ENCODE assay signal across 11 mouse cellular contexts in genomic region chr5:67216779-67217095, GRCm38 (mm10). TPM values are rescaled to one million over a fixed set of nuclear protein-coding genes. Genes with fewer than 3 reads are reported as not detected.
DNase-seq lines count a peak whose midpoint lies in the region; ATAC-seq and TF ChIP-seq lines count a peak whose summit lies in the region.
"Had no signal": no experiment of that assay in that cellular context is flagged by ENCODE, and none has a peak within 500 bp of the region (broad histone marks: within the 10 kb centered on the region; RNA-seq: fewer than 3 reads in every experiment).

No protein-coding gene starts in this region.

- H3K9me3 ChIP-seq in E14TG2a.4 (ENCODE audit: low read length) (no peaks in the 10 kb centered on the region), ES-E14 (ENCODE audit: control insufficient read depth, insufficient read depth, low read depth, low read length) (no peaks in the 10 kb centered on the region)
- H3K9me3 ChIP-seq in forebrain, postnatal 0 days (ENCODE audit: low read length), result no peaks in the 10 kb centered on the region
- no peaks in the 10 kb centered on the region for H3K9me3 ChIP-seq in midbrain, embryonic 11.5 days (ENCODE audit: control insufficient read depth, low read length)

- ATAC-seq in forebrain, postnatal 0 days, result no peak
- no peak; the same call in 1 of the 2 replicates for ATAC-seq in midbrain, embryonic 11.5 days (ENCODE audit: low FRiP score)

- in situ Hi-C loops in ES-E14 (cut with MboI; ENCODE audit: low sequenced_read_pairs in 2 of 2, unreplicated experiment in 2 of 2), result no loop called here

- H3K36me3 ChIP-seq in E14TG2a.4 (ENCODE audit: insufficient read depth, low read length) (no peaks in the 10 kb centered on the region), ES-E14 (ENCODE audit: control insufficient read depth, insufficient read depth, low read length, poor library complexity, severe bottlenecking) (no peaks in the 10 kb centered on the region)
- no peaks in the 10 kb centered on the region for H3K36me3 ChIP-seq in forebrain, postnatal 0 days (ENCODE audit: insufficient read depth)
- no peaks in the 10 kb centered on the region for H3K36me3 ChIP-seq in midbrain, embryonic 11.5 days (ENCODE audit: control insufficient read depth, insufficient read depth, low read length)

- H3K4me3 ChIP-seq in E14TG2a.4 (replicated peaks; ENCODE audit: low read length), result peak overlapping the region; percentile 70
- peak overlapping the region; percentile 26 to 27; a peak in 1 of 4 replicates for H3K4me3 ChIP-seq in ES-E14 (ENCODE audit: insufficient read depth in 1 of 2, low read depth in 1 of 2, low read length in 2 of 2, poor library complexity in 1 of 2, severe bottlenecking in 1 of 2)
- H3K4me3 ChIP-seq in forebrain, postnatal 0 days (ENCODE audit: low read depth, low read length), result peak overlapping the region; percentile 26; the same call in 1 of the 2 replicates
- 0 out of 2 replicates have a peak overlapping the region, but pooled peaks have one; percentile 1 for H3K4me3 ChIP-seq in midbrain, embryonic 11.5 days (ENCODE audit: low read depth, low read length)

- peaks cover 88% of the 10 kb centered on the region for H3K27me3 ChIP-seq in E14TG2a.4 (ENCODE audit: insufficient read depth, low read length)
- H3K27me3 ChIP-seq in forebrain, postnatal 0 days (ENCODE audit: insufficient read depth, low read length), result peaks cover 80% of the 10 kb centered on the region
- peaks cover 90% of the 10 kb centered on the region for H3K27me3 ChIP-seq in midbrain, embryonic 11.5 days (ENCODE audit: control insufficient read depth, insufficient read depth, low read length)

- H3K4me1 ChIP-seq in E14TG2a.4 (replicated peaks; ENCODE audit: low read depth, low read length) (peaks cover 25% of the 10 kb centered on the region), ES-E14 (ENCODE audit: control insufficient read depth in 2 of 2, insufficient read depth in 2 of 2, low read length in 2 of 2, poor library complexity in 1 of 2) (peaks cover 0 to 7% of the 10 kb centered on the region in 2 experiments; a peak in 2 of 4 replicates)
- H3K4me1 ChIP-seq in forebrain, postnatal 0 days (ENCODE audit: insufficient read depth), result 0 out of 2 replicates have a peak, but pooled peaks cover 3% of the 10 kb centered on the region
- peaks cover 14% of the 10 kb centered on the region for H3K4me1 ChIP-seq in midbrain, embryonic 11.5 days (ENCODE audit: control insufficient read depth, insufficient read depth, low read length)

- no peak for DNase-seq in ES-E14 (ENCODE audit: low read depth, low spot score)
- no peak for DNase-seq in forebrain, postnatal 0 days
- DNase-seq in midbrain, embryonic 11.5 days (ENCODE audit: low spot score, missing footprints), result peak; percentile 95
- DNase-seq in cerebellum, postnatal 4 days (ENCODE audit: low spot score in 2 of 2), result no peak
- DNase-seq in adrenal gland, postnatal 14 days, result no peak
- no peak for DNase-seq in gastrocnemius, adult 8-10 months (ENCODE audit: low spot score in 2 of 2)
- DNase-seq: adrenal gland, adult 8-10 months; cerebellum, adult 9-10 months; kidney, adult 11 months; lung, postnatal 14 days had no signal

- WGBS in forebrain, postnatal 0 days, result 3% methylated on average over 9 of the region's 9 CpGs
- WGBS in midbrain, embryonic 11.5 days, result 3% methylated on average over 9 of the region's 9 CpGs

- H3K27ac ChIP-seq in ES-E14 (ENCODE audit: insufficient read depth, low read depth, low read length, poor library complexity, severe bottlenecking), result no peak overlapping the region
- H3K27ac ChIP-seq in forebrain, postnatal 0 days (ENCODE audit: low read depth, low read length), result no peak overlapping the region
- H3K27ac ChIP-seq in midbrain, embryonic 11.5 days (ENCODE audit: low read depth, low read length), result no peak overlapping the region

- H3K4me2 ChIP-seq in forebrain, postnatal 0 days (ENCODE audit: low read depth), result peak overlapping the region; percentile 47; the same call in 1 of the 2 replicates
- peak overlapping the region; percentile 16; the same call in 1 of the 2 replicates for H3K4me2 ChIP-seq in midbrain, embryonic 11.5 days

- no peak for TF ChIP-seq CTCF in E14TG2a.4 (conservative IDR thresholded peaks at IDR 0.05; ENCODE audit: low read length)
- no peak for TF ChIP-seq CTCF in forebrain, postnatal 0 days (IDR thresholded peaks at IDR 0.05; ENCODE audit: low read depth)

- no peak overlapping the region for H3K9ac ChIP-seq in ES-E14 (ENCODE audit: insufficient read depth, low read depth, low read length, poor library complexity, severe bottlenecking)
- no peak overlapping the region for H3K9ac ChIP-seq in forebrain, postnatal 0 days
- H3K9ac ChIP-seq in midbrain, embryonic 11.5 days (ENCODE audit: low read length), result no peak overlapping the region

TF ChIP-seq in ES-E14, 5 proteins besides CTCF, POLR2A, EP300 and RAD21:
- TF ChIP-seq ZNF384 (IDR thresholded peaks at IDR 0.05; ENCODE audit: low read depth, low read length) (no peak), ZC3H11A (IDR thresholded peaks at IDR 0.05; ENCODE audit: borderline replicate concordance, low read depth, low read length) (no peak), MAFK (IDR thresholded peaks at IDR 0.05; ENCODE audit: insufficient read depth, low read depth, low read length) (no peak), HCFC1 (IDR thresholded peaks at IDR 0.05; ENCODE audit: borderline replicate concordance, insufficient read depth, low read length) (no peak), CHD2 (IDR thresholded peaks at IDR 0.05; ENCODE audit: low read depth, low read length) (no peak)
TF ChIP-seq in ES-E14: peak in this region for 0.

RNA-seq across cellular contexts. Expression of gene Tmem33, which starts 43.6 kb away (rescaled TPM):
- 118 and 159 TPM in 2 replicates for total RNA-seq in ES-E14 (2012; rRNA removed)
- total RNA-seq in forebrain, postnatal 0 days (2014; rRNA removed), result 58.7 and 73.1 TPM in 2 replicates
- polyA plus RNA-seq in forebrain, postnatal 0 days (2015; fragmentation: Nextera tagmentation; extraction: Ambion mirVana), result 45.0 and 52.5 TPM in 2 replicates
- 120 and 121 TPM in 2 replicates for polyA plus RNA-seq in midbrain, embryonic 11.5 days (2014; fragmentation: Nextera tagmentation; extraction: Ambion mirVana)
- 82.9 and 90.7 TPM in 2 replicates for total RNA-seq in adrenal gland, postnatal 14 days (2021)
- total RNA-seq in gastrocnemius, adult 8-10 months (2022), result 10 to 100 TPM; 18.0 to 20.9 (median 19.7) TPM

Comparison
In these comparisons a context has a peak if more than half of its experiments do, and no peak if none do; other contexts are left out.
1. H3K4me3 ChIP-seq: peak in every context shown above with its lines; median percentile 70 in E14TG2a.4; 26 in ES-E14; 26 in forebrain, postnatal 0 days; 1 in midbrain, embryonic 11.5 days.